In the genomic region with DNA sequence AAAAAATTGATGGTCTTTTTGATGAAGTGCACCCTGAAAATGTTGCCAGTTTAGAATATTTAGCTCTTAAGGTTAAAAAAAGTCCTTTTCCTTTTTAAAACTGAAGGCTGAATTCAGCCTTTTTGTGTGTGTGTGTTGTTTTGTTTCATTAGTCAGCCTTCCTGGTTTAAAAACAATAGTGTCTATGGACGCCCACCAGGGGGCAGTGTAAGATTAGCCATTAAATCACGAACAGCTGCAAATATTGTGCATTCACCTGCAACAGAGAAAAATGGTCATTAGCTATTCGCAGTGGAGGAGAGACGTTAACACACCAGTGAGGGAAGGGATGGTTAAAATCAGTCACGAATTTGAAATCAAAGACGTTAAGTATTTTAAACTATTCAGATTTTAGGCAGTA, we compare ENCODE assay signal across 8 mouse cellular contexts. TPM values are rescaled to one million over a fixed set of nuclear protein-coding genes. Genes with fewer than 3 reads are reported as not detected.
DNase-seq lines count a peak whose midpoint lies in the region; ATAC-seq and TF ChIP-seq lines count a peak whose summit lies in the region.

No protein-coding gene starts in this region.

- H3K9ac ChIP-seq in liver, embryonic 12.5 days = no peak overlapping the region
- H3K9ac ChIP-seq in liver, postnatal 0 days (replicated peaks) = no peak overlapping the region

- no peak overlapping the region for H3K4me2 ChIP-seq in liver, embryonic 12.5 days
- no peak overlapping the region for H3K4me2 ChIP-seq in liver, postnatal 0 days (ENCODE audit: low read depth, low read length)

- 30% methylated on average over 6 of the region's 6 CpGs for WGBS in liver, embryonic 12.5 days (ENCODE audit: insufficient replicate concordance)
- WGBS in liver, postnatal 0 days (ENCODE audit: insufficient replicate concordance) = 27% methylated on average over 6 of the region's 6 CpGs

- H3K36me3 ChIP-seq in liver, embryonic 12.5 days = peaks cover 20% of the 10 kb centered on the region; the same call in 1 of the 2 replicates
- H3K36me3 ChIP-seq in liver, postnatal 0 days (replicated peaks; ENCODE audit: insufficient read depth, low read length) = no peaks in the 10 kb centered on the region; the same call in 1 of the 2 replicates

- no peak for ATAC-seq in liver, embryonic 12.5 days
- no peak for ATAC-seq in liver, postnatal 0 days
- ATAC-seq in erythroid progenitor cell, adult 5-6 weeks (replicated peaks; ENCODE audit: low FRiP score, poor library complexity, severe bottlenecking) = no peak

- peak; percentile 77 for TF ChIP-seq CTCF in liver, postnatal 0 days (IDR thresholded peaks at IDR 0.05; ENCODE audit: low read depth)

- H3K9me3 ChIP-seq in liver, embryonic 12.5 days (replicated peaks) = no peaks in the 10 kb centered on the region
- H3K9me3 ChIP-seq in liver, postnatal 0 days (ENCODE audit: low read length) = no peaks in the 10 kb centered on the region

- no peak overlapping the region for H3K27ac ChIP-seq in liver, embryonic 12.5 days
- no peak overlapping the region for H3K27ac ChIP-seq in liver, postnatal 0 days (ENCODE audit: low read depth)

- TF ChIP-seq EP300 in liver, postnatal 0 days (IDR thresholded peaks at IDR 0.05; ENCODE audit: low read depth) = no peak

- H3K4me3 ChIP-seq in liver, embryonic 12.5 days = no peak overlapping the region
- no peak overlapping the region for H3K4me3 ChIP-seq in liver, postnatal 0 days (ENCODE audit: low read depth, low read length)

- DNase-seq in liver = peak; percentile 65
- DNase-seq in adrenal gland, adult (ENCODE audit: inconsistent age in 2 of 2, low spot score in 1 of 2) = peak; percentile 37 to 87
- peak; percentile 65 for DNase-seq in embryo, embryonic 10 days (ENCODE audit: low spot score)
- peak; percentile 63 for DNase-seq in kidney, adult 9 months
- peak; percentile 70 for DNase-seq in liver, postnatal 0 days
- DNase-seq in right cerebral cortex, postnatal 25 days = peak; percentile 22

- H3K27me3 ChIP-seq in liver, embryonic 12.5 days (replicated peaks) = peaks cover 3% of the 10 kb centered on the region; the same call in 1 of the 2 replicates
- no peaks in the 10 kb centered on the region for H3K27me3 ChIP-seq in liver, postnatal 0 days (ENCODE audit: insufficient read depth, low read length)

- H3K4me1 ChIP-seq in liver, embryonic 12.5 days = peaks cover 5% of the 10 kb centered on the region; the same call in 1 of the 2 replicates
- no peaks in the 10 kb centered on the region for H3K4me1 ChIP-seq in liver, postnatal 0 days (ENCODE audit: insufficient read depth)

RNA-seq across cellular contexts. Expression of gene 1810030O07Rik, which starts 3.9 kb away (rescaled TPM):
- 19.6 and 20.0 TPM in 2 replicates for polyA plus RNA-seq in liver, embryonic 12.5 days (2016; fragmentation: Nextera tagmentation; extraction: Ambion mirVana)
- 7.3 and 7.5 TPM in 2 replicates for polyA plus RNA-seq in liver, postnatal 0 days (2015; fragmentation: Nextera tagmentation; extraction: Ambion mirVana)
- 20.5 and 26.0 TPM in 2 replicates for total RNA-seq in erythroid progenitor cell, adult 5-6 weeks (2015; ENCODE audit: low replicate concordance)
- total RNA-seq in erythroid progenitor cell, adult 5-6 weeks (2017; ENCODE audit: low replicate concordance) = 8.6 and 16.7 TPM in 2 replicates
